Comparison of ENCODE assay signal across 8 mouse cellular contexts in genomic region chr1:45926393-45926763, GRCm38 (mm10). TPM values are rescaled to one million over a fixed set of nuclear protein-coding genes. Genes with fewer than 3 reads are reported as not detected.
DNase-seq lines count a peak whose midpoint lies in the region; ATAC-seq and TF ChIP-seq lines count a peak whose summit lies in the region.

Gene Slc40a1 (minus strand): TSS chr1:45926523.

- peak; percentile 89 for ATAC-seq in liver, embryonic 14.5 days (ENCODE audit: insufficient read depth)
- peak; percentile 71 for ATAC-seq in stomach, embryonic 15.5 days (ENCODE audit: insufficient read depth, low FRiP score, low read depth)

- peaks cover 17 to 19% of the 10 kb centered on the region in 2 experiments for H3K4me1 ChIP-seq in liver, embryonic 14.5 days (replicated peaks; ENCODE audit: control insufficient read depth in 2 of 2, insufficient read depth in 2 of 2, low read length in 1 of 2)
- peaks cover 6% of the 10 kb centered on the region for H3K4me1 ChIP-seq in stomach, embryonic 15.5 days

- peaks cover 11% of the 10 kb centered on the region for H3K36me3 ChIP-seq in liver, embryonic 14.5 days (replicated peaks; ENCODE audit: control insufficient read depth, insufficient read depth, low read depth)
- no peaks in the 10 kb centered on the region for H3K36me3 ChIP-seq in stomach, embryonic 15.5 days

- 5% methylated on average over 9 of the region's 9 CpGs for WGBS in liver, embryonic 14.5 days (ENCODE audit: insufficient replicate concordance)
- 32% methylated on average over 9 of the region's 9 CpGs for WGBS in stomach, embryonic 15.5 days

- H3K27me3 ChIP-seq in liver, embryonic 14.5 days (ENCODE audit: control insufficient read depth, insufficient read depth, low read length) = no peaks in the 10 kb centered on the region
- no peaks in the 10 kb centered on the region for H3K27me3 ChIP-seq in stomach, embryonic 15.5 days (replicated peaks)

- H3K9me3 ChIP-seq in liver, embryonic 14.5 days (ENCODE audit: control insufficient read depth, low read length) = no peaks in the 10 kb centered on the region
- H3K9me3 ChIP-seq in stomach, embryonic 15.5 days = no peaks in the 10 kb centered on the region

- peak; percentile 92 for TF ChIP-seq EP300 in liver, embryonic 14.5 days (IDR thresholded peaks at IDR 0.05; ENCODE audit: low read depth)

- peak within 1 kb of the TSS; percentile 80 to 82 for H3K4me3 ChIP-seq in liver, embryonic 14.5 days (ENCODE audit: insufficient read depth in 1 of 2, low read depth in 2 of 2, low read length in 2 of 2)
- H3K4me3 ChIP-seq in stomach, embryonic 15.5 days (replicated peaks) = peak within 1 kb of the TSS; percentile 67

- peak within 1 kb of the TSS; percentile 87 for H3K4me2 ChIP-seq in liver, embryonic 14.5 days (ENCODE audit: low read depth)
- H3K4me2 ChIP-seq in stomach, embryonic 15.5 days = peak within 1 kb of the TSS; percentile 91

- no peak for TF ChIP-seq CTCF in liver, embryonic 14.5 days (IDR thresholded peaks at IDR 0.05; ENCODE audit: low read depth)

- no peak for DNase-seq in adrenal gland, postnatal 10 days
- no peak for DNase-seq in adrenal gland, adult 2 months
- no peak for DNase-seq in thymus, postnatal 0 days (ENCODE audit: low spot score)
- no peak for DNase-seq in thymus, postnatal 36 days
- no peak for DNase-seq in heart, postnatal 36 days
- peak; percentile 83 to 88 (median 85) for DNase-seq in liver, embryonic 14.5 days (ENCODE audit: low read depth in 3 of 3, low spot score in 3 of 3)
- DNase-seq in B cell, adult 2 months = no peak

- intact Hi-C loops in heart, postnatal 36 days (cut with DNase I) = loop anchor here (5.0 kb wide), 1 partner anchor 59 kb away; no protein-coding TSS in a partner anchor

- H3K27ac ChIP-seq in liver, embryonic 14.5 days = peak within 1 kb of the TSS; percentile 97
- peak within 1 kb of the TSS; percentile 77 for H3K27ac ChIP-seq in stomach, embryonic 15.5 days

- H3K9ac ChIP-seq in liver, embryonic 14.5 days (replicated peaks) = peak within 1 kb of the TSS; percentile 96
- H3K9ac ChIP-seq in stomach, embryonic 15.5 days = peak within 1 kb of the TSS; percentile 56

RNA-seq across cellular contexts. Expression of gene Slc40a1, which starts in this region (rescaled TPM):
- 10 to 100 TPM; 42.9 to 46.7 TPM for total RNA-seq in adrenal gland, postnatal 10 days (2021)
- total RNA-seq in adrenal gland, adult 2 months (2021) = 10 to 100 TPM in 1 of 2 experiments, 1 to 10 TPM in 1; 5.2 to 12.6 TPM
- polyA plus RNA-seq in adrenal gland, adult 2 months (2012; rRNA removed) = 1.5 and 1.7 TPM in 2 replicates
- 30.1 and 36.2 TPM in 2 replicates for polyA plus RNA-seq in thymus, postnatal 0 days (2015; fragmentation: Nextera tagmentation; extraction: Ambion mirVana)
- 10 to 100 TPM; 23.1 to 24.1 TPM for total RNA-seq in heart, postnatal 36 days (2021)
- polyA plus RNA-seq in liver, embryonic 14.5 days (2012; rRNA removed) = 37.3 and 43.8 TPM in 2 replicates
- 121 and 124 TPM in 2 replicates for polyA plus RNA-seq in liver, embryonic 14.5 days (2014; fragmentation: Nextera tagmentation; extraction: Ambion mirVana)
- polyA plus RNA-seq in stomach, embryonic 15.5 days (2015; fragmentation: Nextera tagmentation; extraction: Ambion mirVana) = 149 and 150 TPM in 2 replicates

Comparison
In these comparisons a context has a peak if more than half of its experiments do, and no peak if none do; other contexts are left out.
1. RNA of gene Slc40a1 (polyA plus RNA-seq): 149 to 150 TPM in stomach, embryonic 15.5 days, 37.3 to 124 TPM in liver, embryonic 14.5 days and 30.1 to 36.2 TPM in thymus, postnatal 0 days; 1.5 to 1.7 TPM in adrenal gland, adult 2 months; every median in the first group is over 10 times any median in the second.
2. DNase-seq: peak in liver, embryonic 14.5 days (3 of 3); none in adrenal gland, postnatal 10 days (single experiment), adrenal gland, adult 2 months (single experiment), thymus, postnatal 0 days (single experiment), thymus, postnatal 36 days (0 of 2), heart, postnatal 36 days (0 of 2) and B cell, adult 2 months (0 of 2).